Mouse (Mus musculus): Measurements from ENCODE around the gene Dppa1.

- no peak for TF ChIP-seq POLR2A (IDR thresholded peaks at IDR 0.05; ENCODE audit: borderline replicate concordance, low read depth, low read length)
- TF ChIP-seq CTCF (IDR thresholded peaks at IDR 0.05; ENCODE audit: low read depth, low read length) = no peak
Measured at GRCm38 (mm10) chr11:46578771-46579281, 50.2 kb downstream of the Dppa1 start.

All from bone marrow macrophage, adult 2 months (primary cell).